Mouse (Mus musculus) hindbrain, embryonic 16.5 days (tissue): ENCODE measurements around the gene Mamstr. TPM values are rescaled to one million over a fixed set of nuclear protein-coding genes. Genes with fewer than 3 reads are reported as not detected.

Experiments used
- ATAC-seq: fragments of 200-750 bp; cut with Nextera tagmentation; 2 replicates; pipeline ENCODE4 v1.8.0; 2017; ENCODE audit warnings: moderate TSS enrichment, moderate library complexity
- H3K27ac ChIP-seq: fragments of 300-500 bp; sonication (generic); 2 replicates; pipeline ENCODE4 v1.5.1; 2014; ENCODE audit warnings: low read depth, mild to moderate bottlenecking, control low read depth, low read length, moderate library complexity
- H3K27me3 ChIP-seq: fragments of 300-500 bp; sonication (generic); replicated peaks from 2 replicates; pipeline ENCODE4 v1.6.1; 2014; ENCODE audit warnings: low read length; ENCODE audit not compliant: control insufficient read depth, insufficient read depth
- H3K36me3 ChIP-seq: fragments of 300-500 bp; sonication (generic); 2 replicates; pipeline ENCODE4 v1.6.1; 2014; ENCODE audit warnings: mild to moderate bottlenecking, low read length, moderate library complexity, mixed read lengths; ENCODE audit not compliant: control insufficient read depth, insufficient read depth
- H3K4me1 ChIP-seq: fragments of 300-500 bp; sonication (generic); 2 replicates; pipeline ENCODE4 v1.6.1; 2014; ENCODE audit warnings: low read depth, low read length; ENCODE audit not compliant: control insufficient read depth, insufficient read depth
- H3K4me2 ChIP-seq: fragments of 300-500 bp; sonication (generic); 2 replicates; pipeline ENCODE4 v1.6.1; 2014; ENCODE audit warnings: mild to moderate bottlenecking, low read length, control low read depth, moderate library complexity
- H3K4me3 ChIP-seq: fragments of 300-500 bp; sonication (generic); 2 replicates; pipeline ENCODE4 v1.5.1; 2014; ENCODE audit warnings: mild to moderate bottlenecking, low read length, control low read depth, moderate library complexity
- H3K9ac ChIP-seq: fragments of 300-500 bp; sonication (generic); 2 replicates; pipeline ENCODE4 v1.6.1; 2014; ENCODE audit warnings: low read depth, mild to moderate bottlenecking, control low read depth, low read length, moderate library complexity
- H3K9me3 ChIP-seq: fragments of 300-500 bp; sonication (generic); 2 replicates; pipeline ENCODE4 v1.6.1; 2014; ENCODE audit warnings: mild to moderate bottlenecking, low read length, moderate library complexity; ENCODE audit not compliant: control insufficient read depth
- WGBS: fragments of 180-500 bp; shearing (Covaris S2); extraction: QIAGEN DNeasy Blood & Tissue Kit; methylation state at CpG from one replicate; pipeline ENCODE4 v1.1.7; 2014; 5-methylcytosine and 5-hydroxymethylcytosine counted together
- polyA plus RNA-seq: library from polyadenylated mRNA; unstranded; fragments of >200 nt; fragmentation: Nextera tagmentation; extraction: Ambion mirVana; gene quantifications from 2 replicates; pipeline ENCODE4 v1.2.1, GENCODE M21; 2015

The Mamstr gene
- polyA plus RNA-seq, 1 experiment from 2014 or later = 2.9 TPM

GRCm38 (mm10) chr7:45625481-45625880 lies 14.3 kb upstream of the Mamstr start:
- no peak overlapping the region for H3K9ac ChIP-seq
- no peaks in the 10 kb centered on the region for H3K36me3 ChIP-seq
- 90% methylated on average over 8 of the region's 8 CpGs for WGBS
- H3K4me2 ChIP-seq = no peak overlapping the region
- H3K9me3 ChIP-seq = no peaks in the 10 kb centered on the region
- H3K4me3 ChIP-seq = no peak overlapping the region
- no peak overlapping the region for H3K27ac ChIP-seq
- H3K4me1 ChIP-seq = peaks cover 3% of the 10 kb centered on the region; the same call in 1 of the 2 replicates
- no peak for ATAC-seq
- no peaks in the 10 kb centered on the region for H3K27me3 ChIP-seq

- Histone ChIP-seq H3K9me3 (no peaks in the 10 kb centered on the region), H3K27ac (no peak overlapping the region), H3K4me1 (peaks cover 3% of the 10 kb centered on the region; the same call in 1 of the 2 replicates), H3K36me3 (no peaks in the 10 kb centered on the region), H3K9ac (no peak overlapping the region), H3K27me3 (no peaks in the 10 kb centered on the region), H3K4me2 (no peak overlapping the region), H3K4me3 (no peak overlapping the region)
- no peak for ATAC-seq
- 86% methylated on average over 7 of the region's 7 CpGs for WGBS
Measured at GRCm38 (mm10) chr7:45626571-45627076, 13.2 kb upstream of the Mamstr start.

GRCm38 (mm10) chr7:45627261-45627660 lies 12.5 kb upstream of the Mamstr start, which contains the start of gene Rasip1:
TSS of gene Rasip1 (plus strand) at chr7:45627488.
- peak within 1 kb of the TSS; percentile 75 for H3K9ac ChIP-seq
- H3K9me3 ChIP-seq = no peaks in the 10 kb centered on the region
- peak within 1 kb of the TSS; percentile 51 for H3K4me3 ChIP-seq
- no peaks in the 10 kb centered on the region for H3K36me3 ChIP-seq
- 87% methylated on average over 9 of the region's 9 CpGs for WGBS
- H3K27ac ChIP-seq = peak within 1 kb of the TSS; percentile 82
- peak within 1 kb of the TSS; percentile 84 for H3K4me2 ChIP-seq
- H3K4me1 ChIP-seq = peaks cover 4% of the 10 kb centered on the region
- ATAC-seq = no peak
- 0 out of 2 replicates have a peak, but pooled peaks cover 2% of the 10 kb centered on the region for H3K27me3 ChIP-seq

GRCm38 (mm10) chr7:45628364-45629294 lies 11.1 kb upstream of the Mamstr start:
- Histone ChIP-seq H3K4me3 (peak overlapping the region; percentile 51), H3K27ac (peak overlapping the region; percentile 82), H3K9me3 (no peaks in the 10 kb centered on the region), H3K36me3 (no peaks in the 10 kb centered on the region), H3K9ac (peak overlapping the region; percentile 75), H3K4me1 (peaks cover 9% of the 10 kb centered on the region), H3K4me2 (peak overlapping the region; percentile 84), H3K27me3 (0 out of 2 replicates have a peak, but pooled peaks cover 2% of the 10 kb centered on the region)
- WGBS = under 1% methylated on average over 88 of the region's 105 CpGs
- peak; percentile 89 for ATAC-seq

GRCm38 (mm10) chr7:45630064-45630907 lies 9.5 kb upstream of the Mamstr start:
- Histone ChIP-seq H3K36me3 (no peaks in the 10 kb centered on the region), H3K9me3 (no peaks in the 10 kb centered on the region), H3K4me3 (no peak overlapping the region), H3K27ac (no peak overlapping the region), H3K27me3 (0 out of 2 replicates have a peak, but pooled peaks cover 2% of the 10 kb centered on the region), H3K4me1 (peaks cover 9% of the 10 kb centered on the region), H3K9ac (no peak overlapping the region), H3K4me2 (no peak overlapping the region)
- ATAC-seq = no peak
- WGBS = 67% methylated on average over 23 of the region's 23 CpGs

GRCm38 (mm10) chr7:45632499-45632898 lies 7.3 kb upstream of the Mamstr start:
- WGBS = 18% methylated on average over 35 of the region's 35 CpGs
- no peak for ATAC-seq
- peak overlapping the region; percentile 54 for H3K9ac ChIP-seq
- H3K27me3 ChIP-seq = 0 out of 2 replicates have a peak, but pooled peaks cover 2% of the 10 kb centered on the region
- peaks cover 9% of the 10 kb centered on the region for H3K4me1 ChIP-seq
- peaks cover 7% of the 10 kb centered on the region for H3K36me3 ChIP-seq
- H3K27ac ChIP-seq = no peak overlapping the region
- peak overlapping the region; percentile 53 for H3K4me2 ChIP-seq
- no peaks in the 10 kb centered on the region for H3K9me3 ChIP-seq
- peak overlapping the region; percentile 22 for H3K4me3 ChIP-seq

GRCm38 (mm10) chr7:45634946-45635681 lies 4.7 kb upstream of the Mamstr start:
- ATAC-seq = no peak
- no peaks in the 10 kb centered on the region for H3K9me3 ChIP-seq
- 0 out of 2 replicates have a peak, but pooled peaks cover 2% of the 10 kb centered on the region for H3K27me3 ChIP-seq
- H3K27ac ChIP-seq = no peak overlapping the region
- no peak overlapping the region for H3K9ac ChIP-seq
- H3K4me1 ChIP-seq = peaks cover 11% of the 10 kb centered on the region
- 88% methylated on average over 11 of the region's 11 CpGs for WGBS
- H3K4me2 ChIP-seq = no peak overlapping the region
- no peak overlapping the region for H3K4me3 ChIP-seq
- H3K36me3 ChIP-seq = peaks cover 7% of the 10 kb centered on the region
